Mouse (Mus musculus) frontal cortex, postnatal 10 days (tissue): ENCODE measurements around the gene Phf13.

Experiments
- DNase-seq, 2 experiments: peaks; one replicate each; pipeline ENCODE4 v3.0.0; 2022; ENCODE audit warnings: low spot score in 2 of 2, mixed read lengths in 1 of 2

Gene Phf13

DNA sequence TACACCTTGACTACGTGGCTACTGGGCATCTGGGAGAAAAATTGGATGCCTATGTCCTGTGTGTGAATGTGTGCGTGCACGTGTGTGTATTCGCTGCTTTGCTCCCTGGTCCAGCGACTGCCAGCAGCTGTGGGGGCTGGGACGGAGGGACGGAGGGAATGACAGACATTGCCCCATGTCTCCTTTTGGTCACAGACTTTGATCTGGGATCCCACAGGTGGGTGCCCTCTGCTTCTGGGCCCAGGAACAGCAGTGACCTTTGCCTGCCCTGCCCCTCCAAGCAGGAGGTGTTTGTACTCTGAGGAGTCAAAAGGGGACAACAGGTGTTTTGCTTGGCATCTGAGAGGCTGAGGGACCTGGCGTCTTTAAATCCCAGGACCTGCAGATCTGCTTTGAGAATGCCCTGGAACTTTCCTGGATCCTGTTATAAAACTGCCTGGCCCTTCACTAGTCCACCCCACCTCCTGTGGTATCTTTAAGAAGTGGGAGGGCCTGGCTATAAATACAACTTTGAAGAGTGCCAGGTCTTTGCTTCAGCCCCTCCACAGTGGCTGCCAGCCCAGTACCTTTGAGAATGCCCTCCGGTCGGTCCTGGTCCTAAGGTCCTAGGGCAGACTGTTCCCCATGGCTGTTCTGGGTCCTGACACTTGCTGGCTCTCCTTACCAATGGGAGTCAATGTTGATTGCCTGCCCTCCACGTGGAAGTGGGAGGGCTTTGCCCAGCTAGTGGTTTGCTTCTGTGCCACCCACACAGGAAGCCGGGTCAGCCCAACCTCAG is 17.2 kb upstream of the Phf13 start:
- DNase-seq, result no peak

- DNase-seq, result no peak
Measured at GRCm38 (mm10) chr4:152012109-152012508, 16.1 kb upstream of the Phf13 start.

DNA sequence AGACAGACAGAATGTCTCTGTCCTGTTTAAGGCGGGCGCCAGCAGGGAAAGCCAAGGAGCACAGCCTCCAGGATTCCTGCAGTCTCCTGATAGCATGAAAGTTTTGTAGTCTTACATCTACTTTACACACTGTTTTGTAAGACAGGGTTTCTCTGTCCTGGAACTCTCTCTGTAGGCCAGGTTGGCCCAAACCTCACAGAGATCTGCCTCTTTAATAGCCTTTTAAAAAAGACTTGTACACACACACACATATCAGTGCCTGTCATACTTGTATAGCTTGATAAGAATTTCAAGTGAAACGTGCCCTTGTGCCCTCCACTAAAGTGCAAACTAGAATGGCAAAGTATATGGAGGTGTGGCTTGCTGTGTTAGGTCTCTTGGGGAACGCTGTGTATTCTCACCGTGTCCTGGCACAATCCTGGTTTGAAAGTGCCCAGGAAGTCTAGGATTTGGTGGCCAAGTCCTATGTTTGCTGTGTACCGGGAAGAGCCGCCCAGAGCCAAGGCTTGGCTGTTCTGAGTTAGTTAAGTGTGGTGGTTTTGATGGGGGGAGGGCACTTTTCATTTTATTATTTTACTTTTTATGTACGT is 15.2 kb upstream of the Phf13 start:
- DNase-seq, result no peak

- DNase-seq, result no peak
Measured at GRCm38 (mm10) chr4:152010707-152011134, 14.7 kb upstream of the Phf13 start.

- no peak for DNase-seq
Measured at GRCm38 (mm10) chr4:152010091-152010706, 14.1 kb upstream of the Phf13 start.

DNA sequence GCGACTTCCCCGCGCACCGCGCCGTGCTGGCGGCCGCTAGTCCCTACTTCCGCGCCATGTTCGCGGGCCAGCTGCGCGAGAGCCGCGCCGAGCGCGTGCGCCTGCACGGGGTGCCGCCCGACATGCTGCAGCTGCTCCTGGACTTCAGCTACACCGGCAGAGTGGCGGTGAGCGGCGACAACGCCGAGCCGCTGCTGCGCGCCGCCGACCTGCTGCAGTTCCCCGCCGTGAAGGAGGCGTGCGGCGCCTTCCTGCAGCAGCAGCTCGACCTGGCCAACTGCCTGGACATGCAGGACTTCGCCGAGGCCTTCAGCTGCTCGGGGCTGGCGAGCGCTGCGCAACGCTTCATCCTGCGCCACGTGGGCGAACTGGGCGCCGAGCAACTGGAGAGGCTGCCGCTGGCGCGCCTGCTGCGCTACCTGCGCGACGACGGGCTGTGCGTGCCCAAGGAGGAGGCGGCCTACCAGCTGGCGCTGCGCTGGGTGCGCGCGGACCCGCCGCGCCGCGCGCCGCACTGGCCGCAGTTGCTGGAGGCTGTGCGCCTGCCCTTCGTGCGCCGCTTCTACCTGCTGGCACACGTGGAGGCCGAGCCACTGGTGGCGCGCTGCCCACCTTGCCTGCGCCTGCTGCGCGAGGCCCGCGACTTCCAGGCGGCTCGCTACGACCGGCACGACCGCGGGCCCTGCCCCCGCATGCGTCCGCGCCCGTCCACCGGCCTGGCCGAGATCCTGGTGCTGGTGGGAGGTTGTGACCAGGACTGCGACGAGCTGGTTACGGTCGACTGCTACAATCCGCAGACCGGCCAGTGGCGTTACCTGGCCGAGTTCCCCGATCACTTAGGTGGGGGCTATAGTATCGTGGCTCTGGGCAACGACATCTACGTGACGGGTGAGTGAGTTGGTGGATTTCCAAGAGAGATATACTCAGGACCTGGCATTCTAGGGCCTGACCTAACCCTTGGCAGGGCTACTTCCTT is 13.3 kb upstream of the Phf13 start:
- peak in 1 of 2 experiments; percentile 68 for DNase-seq

DNA sequence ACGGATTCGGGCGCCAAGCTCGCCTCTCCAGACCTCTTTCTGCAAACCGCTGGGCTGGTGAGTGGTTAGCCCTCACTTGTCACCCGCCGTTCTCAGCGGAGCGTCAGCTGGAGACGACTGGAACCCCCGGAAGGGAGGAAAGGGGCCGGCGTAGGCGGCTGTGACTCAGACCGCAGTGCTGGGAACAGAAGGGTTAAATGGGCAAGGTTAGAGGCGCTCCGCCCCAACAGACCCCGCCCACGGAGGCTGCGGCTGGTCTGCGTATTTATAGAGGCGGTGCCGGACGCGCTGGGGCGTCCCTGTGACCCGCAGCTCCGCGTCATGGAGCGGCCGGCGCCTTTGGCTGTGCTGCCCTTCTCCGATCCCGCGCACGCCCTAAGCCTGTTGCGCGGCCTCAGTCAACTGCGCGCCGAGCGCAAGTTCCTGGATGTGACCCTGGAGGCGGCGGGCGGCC is 12.6 kb upstream of the Phf13 start, which contains the start of gene Klhl21:
Klhl21 (plus strand) TSS at position 182 of the 454 bp plus-strand sequence.
- peak; percentile 90 to 92 for DNase-seq

GRCm38 (mm10) chr4:152008148-152008500 is 12.1 kb upstream of the Phf13 start:
- no peak for DNase-seq

GRCm38 (mm10) chr4:152007481-152008147 is 11.6 kb upstream of the Phf13 start:
- no peak for DNase-seq

DNA sequence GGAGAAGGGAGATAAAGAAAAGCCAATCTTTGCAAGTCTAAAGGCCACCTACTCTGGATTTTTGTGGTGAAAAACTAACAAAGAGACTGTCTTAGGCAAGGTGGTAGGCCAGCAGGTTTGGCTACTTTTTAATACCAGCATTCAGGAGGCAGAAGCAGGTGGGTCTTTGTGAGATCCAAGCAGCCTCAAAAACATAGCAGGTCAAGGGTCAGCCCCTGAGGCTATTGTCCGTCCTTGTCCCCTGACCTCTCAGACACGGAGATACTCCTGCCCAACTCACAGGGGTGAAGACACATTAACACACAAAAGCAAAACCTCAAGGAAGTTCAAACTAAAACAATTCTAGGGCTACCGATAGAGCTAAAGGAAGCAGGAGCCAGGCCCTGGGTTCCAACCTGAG is 10.8 kb upstream of the Phf13 start:
- no peak for DNase-seq

DNA sequence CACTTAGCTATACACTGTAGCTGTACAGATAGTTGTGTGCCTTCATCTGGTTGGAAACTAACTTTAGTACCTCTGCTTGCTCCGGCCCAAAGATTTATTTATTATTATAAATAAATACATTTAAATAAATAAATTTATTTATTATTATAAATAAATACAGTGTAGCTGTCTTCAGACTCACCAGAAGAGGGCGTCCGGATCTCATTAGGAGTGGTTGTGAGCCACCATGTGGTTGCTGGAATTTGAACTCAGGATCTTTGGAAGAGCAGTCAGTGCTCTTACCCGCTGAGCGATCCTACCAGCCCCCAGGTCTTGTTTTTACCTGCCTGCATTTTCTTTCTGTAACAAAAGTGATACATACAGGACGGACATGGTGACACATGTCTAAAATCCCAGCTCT is 10.1 kb upstream of the Phf13 start:
- no peak for DNase-seq

- no peak for DNase-seq
Measured at GRCm38 (mm10) chr4:152002063-152002462, 6.0 kb upstream of the Phf13 start.

GRCm38 (mm10) chr4:152001335-152001734 is 5.3 kb upstream of the Phf13 start:
- DNase-seq, result no peak

DNA sequence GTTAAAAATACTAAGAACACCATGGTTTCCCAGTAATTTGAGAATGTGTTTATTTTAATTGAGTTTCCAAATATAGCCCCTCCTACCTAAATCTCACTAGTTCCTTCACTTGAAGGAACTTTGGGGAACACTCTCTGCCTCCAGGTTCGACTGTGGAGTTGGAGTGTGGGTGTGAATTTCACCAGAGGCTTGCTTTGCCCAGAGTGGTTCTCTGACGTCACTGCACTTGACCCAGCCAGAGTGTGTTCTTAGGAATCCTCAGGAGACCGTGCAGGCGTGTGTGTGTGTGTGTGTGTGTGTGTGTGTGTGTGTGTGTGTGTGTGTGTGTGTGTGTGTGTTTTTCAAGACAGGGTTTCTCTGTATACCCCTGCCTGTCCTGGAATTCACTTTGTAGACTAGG is 4.8 kb upstream of the Phf13 start:
- DNase-seq, result no peak

GRCm38 (mm10) chr4:151999481-151999880 is 3.4 kb upstream of the Phf13 start:
- no peak for DNase-seq

- no peak for DNase-seq
Measured at GRCm38 (mm10) chr4:151997701-151998100, 1.6 kb upstream of the Phf13 start.

DNA sequence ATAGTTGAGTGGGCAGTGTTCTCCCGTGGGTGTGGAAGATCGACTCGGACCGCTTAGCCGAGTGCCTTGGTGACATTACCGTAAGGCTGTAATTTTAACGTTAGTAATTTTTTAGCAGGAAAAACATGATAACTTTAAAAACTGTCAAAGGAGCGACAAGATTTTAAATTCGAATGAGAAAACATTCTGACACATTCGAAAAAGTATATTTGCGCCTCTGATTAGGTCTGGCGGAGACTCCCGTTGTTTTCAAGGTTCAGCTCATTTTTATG is 829 bp upstream of the Phf13 start:
- no peak for DNase-seq

- DNase-seq, result peak in 1 of 2 experiments; percentile 68
Measured at GRCm38 (mm10) chr4:151995371-151996172, 486 bp downstream of the Phf13 start.

DNA sequence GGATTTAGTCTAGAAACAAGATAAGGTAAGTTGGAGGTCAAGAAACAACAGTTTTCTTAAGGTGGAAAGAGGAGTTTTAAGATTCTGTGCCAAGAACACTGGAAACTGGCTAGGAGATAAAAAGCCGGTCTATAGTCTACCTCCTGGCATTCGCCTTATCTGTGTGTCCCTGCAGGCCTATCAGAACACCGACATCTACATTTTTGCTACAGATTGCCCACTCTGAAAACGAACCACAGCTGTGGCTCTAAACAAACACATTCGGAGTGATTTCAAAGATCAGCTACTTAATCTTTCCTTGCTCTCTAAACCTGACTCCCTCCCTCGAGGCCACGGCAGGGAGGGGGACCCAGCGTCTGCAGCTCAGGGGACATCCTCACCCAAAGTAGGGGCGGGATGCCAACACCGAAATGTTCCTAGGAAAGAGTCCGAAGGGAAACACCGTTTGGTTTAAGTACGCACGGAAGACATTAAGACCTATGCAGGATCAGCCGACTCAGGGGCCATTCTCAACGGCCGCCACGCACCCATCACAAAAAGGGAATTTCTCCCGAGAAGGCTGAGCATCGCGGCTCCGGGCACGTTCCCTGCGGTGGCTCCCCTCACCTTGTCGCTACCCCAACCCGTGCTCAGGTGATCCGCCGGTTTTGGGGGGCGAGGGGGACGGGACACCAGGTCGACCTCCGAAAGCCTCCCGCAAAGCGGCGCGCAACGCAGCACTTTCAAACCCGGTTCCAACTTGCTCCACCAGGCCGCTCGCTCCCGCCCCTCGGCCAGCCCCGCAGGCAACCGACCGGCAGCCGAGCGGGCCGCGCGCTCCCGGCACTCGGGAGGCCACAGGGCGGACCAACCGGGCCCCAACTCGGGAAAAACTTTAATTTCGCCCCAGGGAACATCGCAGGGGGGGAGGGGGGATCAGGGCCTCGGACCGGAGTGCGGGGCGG is 1.6 kb downstream of the Phf13 start:
- DNase-seq, result no peak
